Mouse (Mus musculus): ENCODE data around the gene Pacsin1.

DNA sequence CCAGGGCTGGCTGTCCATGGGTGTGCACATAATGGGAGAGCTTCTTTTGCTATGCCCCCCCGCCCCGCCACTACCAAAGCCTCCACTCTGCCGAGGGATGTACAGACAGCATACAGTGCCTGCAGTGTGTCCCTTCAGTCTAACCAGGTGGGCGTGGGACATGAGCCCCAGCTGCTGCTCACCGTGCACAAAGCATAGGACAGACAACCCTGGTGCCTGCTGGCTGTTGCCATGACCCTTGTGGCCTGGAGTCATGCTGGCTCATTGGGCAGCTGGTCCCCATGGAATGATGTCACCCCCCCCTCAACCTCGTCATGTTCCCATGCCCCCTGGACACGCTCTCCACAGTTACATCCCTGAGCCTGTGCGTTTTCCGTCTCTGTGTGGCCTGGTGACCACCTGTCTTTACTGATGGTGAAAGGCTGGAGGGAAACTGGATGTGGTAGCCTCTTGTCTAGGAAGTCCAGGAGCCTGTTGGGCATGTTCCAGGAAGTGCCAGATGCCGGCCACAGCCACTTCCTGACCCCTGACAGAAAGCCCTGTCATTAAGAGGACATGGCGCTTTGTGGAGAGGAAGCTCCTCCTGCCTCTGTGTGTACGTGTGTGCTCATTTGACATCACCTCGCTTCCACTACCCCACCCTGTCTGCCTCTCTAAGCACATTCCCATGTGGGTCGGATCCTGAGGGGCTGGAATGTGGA is 35.8 kb downstream of the Pacsin1 start:
- TF ChIP-seq POLR2A (IDR thresholded peaks at IDR 0.05; ENCODE audit: borderline replicate concordance, control insufficient read depth, low read depth, low read length) (no peak), CTCF (IDR thresholded peaks at IDR 0.05; ENCODE audit: control insufficient read depth, insufficient read depth, low read length) (no peak)

All from bone marrow, adult 2 months (tissue).